Mouse (Mus musculus) kidney, adult 2 months (tissue): ENCODE results near the gene Slc16a14.

Source experiments
- CTCF ChIP-seq: fragments of 200-500 bp; conservative IDR thresholded peaks from 2 replicates; pipeline ENCODE4 v1.5.1; 2011; ENCODE audit warnings: low read depth, mild to moderate bottlenecking, control low read depth, low read length, moderate library complexity, mixed read lengths; ENCODE audit not compliant: insufficient read depth, insufficient read length
- POLR2A ChIP-seq: fragments of 200-500 bp; IDR thresholded peaks from one replicate; pipeline ENCODE4 v1.6.1; 2011; ENCODE audit warnings: low read depth, low read length, control low read depth

GRCm38 (mm10) chr1:84889330-84890004 lies 45.5 kb downstream of the Slc16a14 start:
- no peak for TF ChIP-seq CTCF
- TF ChIP-seq POLR2A, result no peak
